Mouse (Mus musculus): ENCODE results near the gene Gm10188.

DNA sequence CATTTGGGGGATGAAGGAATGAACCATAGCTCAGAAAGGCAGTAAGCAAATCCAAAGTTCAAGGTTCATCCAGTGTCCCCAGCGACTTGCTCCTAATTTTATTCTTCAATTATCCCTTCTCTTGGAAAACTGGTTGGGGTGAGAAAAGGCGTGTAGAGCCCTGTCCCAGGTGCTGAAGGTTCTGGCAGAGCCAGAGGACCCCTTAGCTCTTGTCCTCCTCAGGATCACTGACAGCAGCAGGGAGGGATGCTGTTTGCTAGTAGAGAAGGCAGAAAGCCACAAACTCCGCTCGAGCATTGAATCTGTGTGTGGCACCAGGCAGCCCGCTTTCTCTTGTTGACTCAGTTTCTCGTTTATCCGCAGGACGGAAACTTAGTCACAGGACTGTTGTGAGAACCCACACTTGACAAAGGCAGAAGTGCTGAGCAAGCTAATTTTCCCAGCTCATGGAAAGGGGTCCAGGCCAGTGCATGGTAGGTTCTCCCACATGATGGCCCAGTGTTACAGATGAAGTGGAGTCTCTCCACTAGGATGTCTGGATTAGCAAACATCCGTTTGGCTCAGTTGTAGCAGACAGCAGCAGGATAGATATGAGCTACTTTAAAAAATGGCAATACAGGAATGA, 41.0 kb downstream of the Gm10188 start:
- TF ChIP-seq CTCF (IDR thresholded peaks at IDR 0.05; ENCODE audit: insufficient read depth, low read length) (no peak), POLR2A (IDR thresholded peaks at IDR 0.05; ENCODE audit: borderline replicate concordance, extremely low read depth, low read depth, low read length) (no peak)
